11 mouse cellular contexts compared by ENCODE assay signal in the genomic region with DNA sequence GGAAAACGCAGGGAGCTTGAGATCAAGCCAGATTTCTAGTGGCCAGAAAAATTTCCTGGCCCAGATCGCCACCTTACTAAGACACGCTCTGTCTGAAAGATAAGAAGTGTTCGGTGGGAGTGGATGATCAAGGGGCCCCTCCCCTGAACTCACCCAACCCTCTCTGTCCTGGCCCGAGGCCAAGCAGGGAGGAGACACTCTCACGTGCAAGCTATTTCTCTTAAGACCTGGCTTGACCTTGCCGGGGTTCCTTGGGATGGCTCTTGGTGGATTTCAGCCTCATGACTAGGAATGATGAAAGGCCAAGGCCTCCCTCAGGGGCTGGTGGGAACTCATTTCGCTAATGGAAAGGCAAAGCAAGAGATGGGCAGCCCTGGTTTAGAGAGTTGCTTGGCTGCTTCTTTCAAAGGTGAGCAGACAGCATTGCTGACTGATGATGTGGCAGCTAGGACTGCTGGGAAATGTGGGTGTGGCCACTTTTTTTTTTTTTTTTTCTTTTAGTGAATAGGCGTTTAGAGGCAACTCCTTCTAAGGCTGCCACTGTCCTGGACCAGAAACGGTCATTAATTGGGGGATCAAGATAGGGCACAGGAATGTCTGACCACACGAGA. TPM values are rescaled to one million over a fixed set of nuclear protein-coding genes. Genes with fewer than 3 reads are reported as not detected.
DNase-seq lines count a peak whose midpoint lies in the region; ATAC-seq and TF ChIP-seq lines count a peak whose summit lies in the region.
"Had no signal": no experiment of that assay in that cellular context is flagged by ENCODE, and none has a peak within 500 bp of the region (broad histone marks: within the 10 kb centered on the region; RNA-seq: fewer than 3 reads in every experiment).

A gene (minus strand): TSS at position 169 of the 611 bp plus-strand sequence.

- TF ChIP-seq CTCF in small intestine, adult 2 months (IDR thresholded peaks at IDR 0.05; ENCODE audit: extremely low read depth, insufficient read length, insufficient replicate concordance, low read depth, low read length), result no peak

- H3K4me3 ChIP-seq in limb, embryonic 15.5 days, result no peak within 1 kb of the TSS
- H3K4me3 ChIP-seq in limb, embryonic 10.5 days, result no peak within 1 kb of the TSS
- no peak within 1 kb of the TSS for H3K4me3 ChIP-seq in embryonic facial prominence, embryonic 12.5 days
- peak within 1 kb of the TSS; percentile 52 for H3K4me3 ChIP-seq in small intestine, adult 2 months (ENCODE audit: low read depth, low read length)
- H3K4me3 ChIP-seq: heart, adult 2 months; neural tube, embryonic 13.5 days had no signal

- H3K36me3 ChIP-seq in limb, embryonic 15.5 days, result no peaks in the 10 kb centered on the region
- H3K36me3 ChIP-seq in limb, embryonic 10.5 days, result no peaks in the 10 kb centered on the region
- H3K36me3 ChIP-seq in embryonic facial prominence, embryonic 12.5 days, result no peaks in the 10 kb centered on the region
- no peaks in the 10 kb centered on the region for H3K36me3 ChIP-seq in small intestine, adult 2 months (ENCODE audit: control insufficient read depth, insufficient read depth, low read length)
- H3K36me3 ChIP-seq: neural tube, embryonic 13.5 days had no signal

- no peaks in the 10 kb centered on the region for H3K9me3 ChIP-seq in limb, embryonic 15.5 days
- H3K9me3 ChIP-seq in limb, embryonic 10.5 days (replicated peaks), result no peaks in the 10 kb centered on the region
- H3K9me3 ChIP-seq in embryonic facial prominence, embryonic 12.5 days, result no peaks in the 10 kb centered on the region
- H3K9me3 ChIP-seq: neural tube, embryonic 13.5 days had no signal

- 0 out of 2 replicates have a peak, but pooled peaks cover 3% of the 10 kb centered on the region for H3K4me1 ChIP-seq in limb, embryonic 15.5 days
- H3K4me1 ChIP-seq in limb, embryonic 10.5 days, result no peaks in the 10 kb centered on the region
- H3K4me1 ChIP-seq in embryonic facial prominence, embryonic 12.5 days, result peaks cover 10% of the 10 kb centered on the region; the same call in 1 of the 2 replicates
- peaks cover 10% of the 10 kb centered on the region; the same call in 1 of the 2 replicates for H3K4me1 ChIP-seq in small intestine, adult 2 months (ENCODE audit: control insufficient read depth, insufficient read depth, insufficient read length, low read length)

- no peak for ATAC-seq in limb, embryonic 15.5 days (ENCODE audit: insufficient number of reproducible peaks, low FRiP score, low TSS enrichment, low read depth)
- no peak for ATAC-seq in embryonic facial prominence, embryonic 12.5 days (ENCODE audit: insufficient number of reproducible peaks, insufficient read depth, low FRiP score, low TSS enrichment)
- ATAC-seq in erythroblast, adult 5-6 weeks (replicated peaks; ENCODE audit: low FRiP score, poor library complexity, severe bottlenecking), result no peak

- H3K27me3 ChIP-seq in limb, embryonic 15.5 days, result no peaks in the 10 kb centered on the region
- no peaks in the 10 kb centered on the region for H3K27me3 ChIP-seq in limb, embryonic 10.5 days (ENCODE audit: low read depth, poor library complexity, severe bottlenecking)
- H3K27me3 ChIP-seq in embryonic facial prominence, embryonic 12.5 days, result no peaks in the 10 kb centered on the region
- no peaks in the 10 kb centered on the region for H3K27me3 ChIP-seq in small intestine, adult 2 months (ENCODE audit: control insufficient read depth, insufficient read depth, low read length)
- H3K27me3 ChIP-seq: neural tube, embryonic 13.5 days had no signal

- DNase-seq in adrenal gland, adult 18-20 months (ENCODE audit: low spot score in 2 of 2), result peak in 1 of 2 experiments; percentile 25
- no peak for DNase-seq in adrenal gland, postnatal 4 days (ENCODE audit: low spot score in 2 of 2)
- no peak for DNase-seq in limb, embryonic 10.5 days (ENCODE audit: low spot score)
- no peak for DNase-seq in spleen, postnatal 4 days (ENCODE audit: low spot score in 2 of 2)

- no peak within 1 kb of the TSS for H3K9ac ChIP-seq in limb, embryonic 15.5 days
- no peak within 1 kb of the TSS for H3K9ac ChIP-seq in embryonic facial prominence, embryonic 12.5 days
- H3K9ac ChIP-seq: hindbrain, embryonic 14.5 days; neural tube, embryonic 13.5 days had no signal

- 70% methylated on average over 11 of the region's 11 CpGs for WGBS in limb, embryonic 15.5 days
- 83% methylated on average over 11 of the region's 11 CpGs for WGBS in limb, embryonic 10.5 days
- WGBS in embryonic facial prominence, embryonic 12.5 days, result 63% methylated on average over 11 of the region's 11 CpGs
- 35% methylated on average over 11 of the region's 11 CpGs for WGBS in small intestine, adult 2 months

- no peak for TF ChIP-seq POLR2A in small intestine, adult 2 months (IDR thresholded peaks at IDR 0.05; ENCODE audit: low read depth, low read length)

- H3K4me2 ChIP-seq in limb, embryonic 15.5 days, result no peak within 1 kb of the TSS
- no peak within 1 kb of the TSS for H3K4me2 ChIP-seq in embryonic facial prominence, embryonic 12.5 days (replicated peaks)
- H3K4me2 ChIP-seq: hindbrain, embryonic 14.5 days; neural tube, embryonic 13.5 days had no signal

- H3K27ac ChIP-seq in limb, embryonic 15.5 days, result 0 out of 2 replicates have a peak within 1 kb of the TSS, but pooled peaks have one; percentile 24
- no peak within 1 kb of the TSS for H3K27ac ChIP-seq in limb, embryonic 10.5 days
- 0 out of 2 replicates have a peak within 1 kb of the TSS, but pooled peaks have one; percentile 4 for H3K27ac ChIP-seq in embryonic facial prominence, embryonic 12.5 days
- H3K27ac ChIP-seq in small intestine, adult 2 months (ENCODE audit: insufficient read depth, low read depth, low read length), result peak within 1 kb of the TSS; percentile 81
- H3K27ac ChIP-seq: heart, adult 2 months; hindbrain, embryonic 14.5 days; neural tube, embryonic 13.5 days had no signal

RNA-seq across cellular contexts. Expression of the gene that starts here (rescaled TPM):
- 10 to 100 TPM; 27.2 to 36.0 TPM for total RNA-seq in adrenal gland, adult 18-20 months (2021)
- 10 to 100 TPM in 1 of 2 experiments, 1 to 10 TPM in 1; 5.5 to 12.7 TPM for total RNA-seq in adrenal gland, postnatal 4 days (2021)
- polyA plus RNA-seq in limb, embryonic 15.5 days (2015; fragmentation: Nextera tagmentation; extraction: Ambion mirVana), result 16.7 and 19.3 TPM in 2 replicates
- 0.26 TPM in 1 of 2 replicates, not detected in the other for polyA plus RNA-seq in limb, embryonic 10.5 days (2016; fragmentation: Nextera tagmentation; extraction: Ambion mirVana)
- polyA plus RNA-seq in embryonic facial prominence, embryonic 12.5 days (2016; fragmentation: Nextera tagmentation; extraction: Ambion mirVana), result 0.68 and 1.2 TPM in 2 replicates
- 48.1 and 76.9 TPM in 2 replicates for polyA plus RNA-seq in small intestine, adult 2 months (2012; rRNA removed)
- total RNA-seq in erythroblast, adult 5-6 weeks (2015; ENCODE audit: low replicate concordance), result 2.1 and 11.9 TPM in 2 replicates
- total RNA-seq in erythroblast, adult 5-6 weeks (2017; ENCODE audit: low replicate concordance), result 1.4 TPM in 1 of 2 replicates, not detected in the other
